Mouse (Mus musculus): ENCODE measurements around the gene Mroh2a. TPM values are rescaled to one million over a fixed set of nuclear protein-coding genes. Genes with fewer than 3 reads are reported as not detected.
"Not testable (repeated sequence)": the region's sequence is repeated elsewhere in the genome, so short reads cannot be mapped to it uniquely, and the experiment has no call there.

Mroh2a gene
- polyA plus RNA-seq, 1 experiment = 3.9 TPM

DNA sequence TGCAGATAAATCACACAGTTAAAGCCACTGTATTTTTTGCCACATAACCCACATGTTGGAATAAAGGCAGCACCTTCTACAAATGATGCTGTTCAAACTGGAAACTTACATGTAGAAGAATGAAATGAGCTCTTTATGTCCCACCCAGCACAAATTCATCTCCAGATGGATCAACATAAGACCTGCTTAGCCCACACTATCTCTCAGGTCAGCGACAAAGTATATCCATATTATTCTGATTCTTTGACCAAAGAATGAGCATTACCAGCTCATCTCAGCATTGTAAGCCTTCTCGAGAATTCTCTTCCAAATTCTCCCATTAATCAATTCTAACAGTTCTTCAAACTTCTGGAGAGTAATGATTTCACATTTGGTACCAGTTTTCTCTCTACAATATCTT lies 4.6 kb upstream of the Mroh2a start:
- no peak for TF ChIP-seq POLR2A (IDR thresholded peaks at IDR 0.05; ENCODE audit: borderline replicate concordance, control insufficient read depth, low read depth, low read length)
- no peak for TF ChIP-seq CTCF (IDR thresholded peaks at IDR 0.05; ENCODE audit: control insufficient read depth, insufficient read depth, low read length)
- WGBS = 47% methylated on average over 2 of the region's 2 CpGs
- H3K4me3 ChIP-seq (replicated peaks; ENCODE audit: control insufficient read depth, low read depth, low read length) = no peak overlapping the region
- no peaks in the 10 kb centered on the region; the same call in 1 of the 2 replicates for H3K4me1 ChIP-seq (ENCODE audit: control insufficient read depth, insufficient read depth, low read length)
- no peak overlapping the region for H3K27ac ChIP-seq (ENCODE audit: control insufficient read depth, insufficient read depth, low read depth, low read length, poor library complexity)

DNA sequence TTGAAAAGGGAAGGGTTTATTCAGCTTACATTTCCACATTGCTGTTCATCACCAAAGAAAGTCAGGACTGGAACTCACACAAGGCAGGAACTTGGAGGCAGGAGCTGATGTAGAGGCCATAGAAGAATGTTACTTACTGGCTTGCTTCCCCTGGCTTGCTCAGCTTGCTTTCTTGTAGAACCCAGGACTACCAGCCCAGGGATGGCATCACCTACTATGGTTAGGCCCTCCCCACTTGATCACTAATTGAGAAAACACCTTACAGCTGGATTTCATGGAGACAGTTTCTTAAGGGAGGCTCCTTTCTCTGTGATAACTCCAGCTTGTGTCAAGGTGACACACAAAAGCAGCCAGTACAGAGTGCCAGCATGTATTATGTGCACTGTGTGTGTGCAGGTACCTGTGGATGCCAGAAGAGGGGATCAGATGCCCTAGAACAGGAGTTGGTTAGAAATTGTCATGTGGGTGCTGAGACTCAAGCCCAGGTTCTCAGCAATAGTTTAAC lies 3.7 kb upstream of the Mroh2a start:
- H3K4me3 ChIP-seq (replicated peaks; ENCODE audit: control insufficient read depth, low read depth, low read length); H3K4me1 ChIP-seq (ENCODE audit: control insufficient read depth, insufficient read depth, low read length); H3K27ac ChIP-seq (ENCODE audit: control insufficient read depth, insufficient read depth, low read depth, low read length, poor library complexity): not testable (repeated sequence)

DNA sequence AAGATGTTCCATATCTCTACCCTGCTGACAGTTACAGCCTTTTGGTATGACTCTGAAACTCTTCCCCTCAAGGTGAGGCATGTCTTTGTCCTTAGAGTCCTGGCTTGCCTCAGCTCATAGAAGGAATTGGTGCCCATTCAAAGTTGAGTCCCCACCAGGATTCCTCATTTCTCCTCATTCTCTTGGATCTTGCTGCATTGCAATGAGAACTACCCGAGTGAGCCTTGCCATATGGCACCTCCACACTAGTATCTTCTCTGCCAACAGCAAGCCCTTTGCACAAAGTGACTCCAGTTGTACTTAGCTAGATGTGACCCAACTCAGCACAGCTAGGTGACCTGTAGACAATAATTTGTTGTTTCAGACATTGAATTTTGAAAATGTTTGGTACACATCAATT lies 3.2 kb upstream of the Mroh2a start:
- no peak overlapping the region for H3K27ac ChIP-seq (ENCODE audit: control insufficient read depth, insufficient read depth, low read depth, low read length, poor library complexity)
- H3K4me1 ChIP-seq (ENCODE audit: control insufficient read depth, insufficient read depth, low read length) = no peaks in the 10 kb centered on the region; the same call in 1 of the 2 replicates
- 44% methylated on average over 1 of the region's 1 CpGs for WGBS
- TF ChIP-seq POLR2A (IDR thresholded peaks at IDR 0.05; ENCODE audit: borderline replicate concordance, control insufficient read depth, low read depth, low read length) (no peak), CTCF (IDR thresholded peaks at IDR 0.05; ENCODE audit: control insufficient read depth, insufficient read depth, low read length) (no peak)
- no peak overlapping the region for H3K4me3 ChIP-seq (replicated peaks; ENCODE audit: control insufficient read depth, low read depth, low read length)

DNA sequence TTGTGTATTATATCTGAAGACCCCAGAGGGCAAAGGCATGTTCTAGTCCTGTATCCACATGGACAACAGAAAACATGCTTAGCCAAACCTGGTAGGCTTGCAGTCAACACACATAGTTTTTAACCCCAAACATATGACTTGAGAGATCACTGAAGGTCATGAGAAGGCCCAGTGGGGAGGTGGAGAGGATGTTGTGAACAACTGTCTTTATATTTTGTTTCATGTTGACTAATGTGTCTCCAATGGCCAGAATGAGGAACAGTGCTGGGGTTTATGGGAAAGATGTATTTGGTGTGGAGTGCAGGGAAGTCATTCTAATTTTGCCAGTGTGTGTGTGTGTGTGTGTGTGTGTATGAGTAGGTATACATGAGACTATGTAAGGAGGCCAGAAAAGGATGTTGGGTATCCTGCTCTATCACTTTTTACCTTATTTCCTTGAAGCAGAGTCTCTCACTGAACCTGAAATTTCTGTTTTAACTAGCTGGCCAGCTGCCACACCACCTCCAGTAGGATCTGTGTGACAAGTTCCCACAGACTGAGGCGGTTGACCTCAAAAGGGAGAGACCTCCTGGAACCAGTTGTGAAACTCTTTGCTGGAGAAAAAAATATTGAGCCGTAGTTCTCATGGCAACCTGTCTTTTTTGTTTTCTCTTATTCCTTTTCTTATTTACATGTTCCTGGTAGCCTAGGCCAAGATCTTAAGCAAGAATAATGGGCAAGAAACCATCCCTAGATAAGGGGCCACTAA lies 2.6 kb upstream of the Mroh2a start:
- no peaks in the 10 kb centered on the region; the same call in 1 of the 2 replicates for H3K4me1 ChIP-seq (ENCODE audit: control insufficient read depth, insufficient read depth, low read length)
- no peak overlapping the region for H3K27ac ChIP-seq (ENCODE audit: control insufficient read depth, insufficient read depth, low read depth, low read length, poor library complexity)
- WGBS = 58% methylated on average over 2 of the region's 2 CpGs
- TF ChIP-seq POLR2A (IDR thresholded peaks at IDR 0.05; ENCODE audit: borderline replicate concordance, control insufficient read depth, low read depth, low read length) (no peak), CTCF (IDR thresholded peaks at IDR 0.05; ENCODE audit: control insufficient read depth, insufficient read depth, low read length) (no peak)
- no peak overlapping the region for H3K4me3 ChIP-seq (replicated peaks; ENCODE audit: control insufficient read depth, low read depth, low read length)

DNA sequence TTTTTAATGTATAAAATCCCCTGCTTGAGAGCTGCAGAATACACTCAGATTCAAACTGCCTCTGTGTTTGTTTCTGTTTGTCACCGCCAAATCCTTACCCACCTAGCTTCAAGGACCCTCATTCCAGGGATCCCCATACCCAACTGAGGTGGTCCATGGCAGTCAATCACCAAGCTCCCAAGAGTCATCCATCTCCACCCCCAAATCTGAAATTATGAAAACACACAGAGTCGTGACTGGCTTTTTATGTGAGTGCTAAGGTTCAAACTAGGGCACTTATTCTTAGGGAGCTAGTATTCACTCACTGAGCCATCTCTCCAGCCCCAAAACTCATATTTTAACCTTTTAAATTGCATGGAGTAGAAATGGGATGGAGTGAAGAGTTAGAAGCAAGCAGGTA lies 1.5 kb upstream of the Mroh2a start:
- WGBS = 35% methylated on average over 2 of the region's 2 CpGs
- H3K27ac ChIP-seq (ENCODE audit: control insufficient read depth, insufficient read depth, low read depth, low read length, poor library complexity); H3K4me3 ChIP-seq (replicated peaks; ENCODE audit: control insufficient read depth, low read depth, low read length); H3K4me1 ChIP-seq (ENCODE audit: control insufficient read depth, insufficient read depth, low read length): not testable (repeated sequence)

DNA sequence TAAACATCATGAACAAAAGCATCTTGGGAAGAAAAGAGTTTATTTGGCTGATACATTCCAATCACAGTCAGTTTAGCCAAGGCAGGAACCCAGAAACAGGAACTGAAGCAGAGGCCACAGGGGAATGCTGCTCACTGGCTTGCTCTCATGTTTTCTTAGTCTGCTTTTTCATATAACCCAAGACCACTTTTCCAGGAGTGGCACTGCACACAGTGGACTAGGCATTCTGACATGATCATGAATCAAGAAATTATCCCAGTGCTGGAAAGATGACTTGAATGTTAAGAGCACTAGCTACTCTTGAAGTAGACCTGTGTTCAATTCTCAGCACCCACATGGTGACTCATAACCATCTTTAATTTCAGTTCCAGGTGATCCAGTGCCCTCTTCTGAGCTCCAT lies 1.0 kb upstream of the Mroh2a start:
- no peaks in the 10 kb centered on the region; the same call in 1 of the 2 replicates for H3K4me1 ChIP-seq (ENCODE audit: control insufficient read depth, insufficient read depth, low read length)
- TF ChIP-seq CTCF (IDR thresholded peaks at IDR 0.05; ENCODE audit: control insufficient read depth, insufficient read depth, low read length) = no peak
- no peak for TF ChIP-seq POLR2A (IDR thresholded peaks at IDR 0.05; ENCODE audit: borderline replicate concordance, control insufficient read depth, low read depth, low read length)

DNA sequence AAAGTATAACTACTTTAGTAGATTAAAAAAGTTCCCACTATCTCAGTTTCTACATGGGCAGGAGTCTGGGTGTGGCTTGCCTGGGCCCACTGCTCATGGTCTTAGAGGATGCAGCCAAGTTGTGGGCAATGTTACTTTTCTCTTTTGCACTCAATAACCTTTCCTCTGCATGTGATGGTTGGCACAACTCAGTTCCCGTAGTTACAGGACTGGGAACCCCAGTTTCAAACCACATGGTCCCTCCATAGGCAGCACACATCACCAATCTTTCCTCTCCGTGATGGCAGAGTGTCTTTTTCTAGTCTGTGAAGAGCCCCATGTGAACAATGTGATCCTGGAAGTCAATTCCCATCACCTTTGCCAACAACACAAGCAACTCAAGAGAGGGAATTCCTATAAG lies 696 bp downstream of the Mroh2a start:
- Histone ChIP-seq H3K27ac (ENCODE audit: control insufficient read depth, insufficient read depth, low read depth, low read length, poor library complexity) (no peak overlapping the region), H3K4me1 (ENCODE audit: control insufficient read depth, insufficient read depth, low read length) (no peaks in the 10 kb centered on the region; the same call in 1 of the 2 replicates), H3K4me3 (replicated peaks; ENCODE audit: control insufficient read depth, low read depth, low read length) (no peak overlapping the region)
- WGBS = 51% methylated on average over 2 of the region's 2 CpGs
- TF ChIP-seq POLR2A (IDR thresholded peaks at IDR 0.05; ENCODE audit: borderline replicate concordance, control insufficient read depth, low read depth, low read length) (no peak), CTCF (IDR thresholded peaks at IDR 0.05; ENCODE audit: control insufficient read depth, insufficient read depth, low read length) (no peak)

More for the DNA sequence above, 1.0 kb upstream of the Mroh2a start:
- Histone ChIP-seq H3K4me3 (replicated peaks; ENCODE audit: control insufficient read depth, low read depth, low read length) (no peak overlapping the region), H3K27ac (ENCODE audit: control insufficient read depth, insufficient read depth, low read depth, low read length, poor library complexity) (no peak overlapping the region)

DNA sequence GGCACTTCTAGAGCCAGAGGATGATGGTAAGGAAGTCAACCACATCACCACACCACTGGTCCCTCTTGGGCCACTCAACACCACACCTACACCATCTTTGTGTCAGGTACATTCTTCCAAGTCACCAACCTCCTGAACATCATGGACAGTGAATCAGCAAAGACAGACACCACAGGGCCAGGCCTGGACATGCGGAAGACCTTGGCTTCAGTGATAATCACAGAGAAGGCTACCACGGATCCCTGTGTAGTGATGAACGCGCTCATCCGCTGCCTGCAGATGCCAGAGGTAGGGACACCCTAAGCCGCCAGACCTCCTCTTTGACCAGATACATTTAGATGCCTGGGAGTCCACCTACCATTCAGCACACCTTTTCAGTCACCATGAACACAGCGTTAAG lies 1.3 kb downstream of the Mroh2a start:
- 66% methylated on average over 7 of the region's 7 CpGs for WGBS
- TF ChIP-seq POLR2A (IDR thresholded peaks at IDR 0.05; ENCODE audit: borderline replicate concordance, control insufficient read depth, low read depth, low read length) = no peak
- no peak for TF ChIP-seq CTCF (IDR thresholded peaks at IDR 0.05; ENCODE audit: control insufficient read depth, insufficient read depth, low read length)
- H3K4me3 ChIP-seq (replicated peaks; ENCODE audit: control insufficient read depth, low read depth, low read length) = no peak overlapping the region
- no peaks in the 10 kb centered on the region; the same call in 1 of the 2 replicates for H3K4me1 ChIP-seq (ENCODE audit: control insufficient read depth, insufficient read depth, low read length)
- no peak overlapping the region for H3K27ac ChIP-seq (ENCODE audit: control insufficient read depth, insufficient read depth, low read depth, low read length, poor library complexity)

DNA sequence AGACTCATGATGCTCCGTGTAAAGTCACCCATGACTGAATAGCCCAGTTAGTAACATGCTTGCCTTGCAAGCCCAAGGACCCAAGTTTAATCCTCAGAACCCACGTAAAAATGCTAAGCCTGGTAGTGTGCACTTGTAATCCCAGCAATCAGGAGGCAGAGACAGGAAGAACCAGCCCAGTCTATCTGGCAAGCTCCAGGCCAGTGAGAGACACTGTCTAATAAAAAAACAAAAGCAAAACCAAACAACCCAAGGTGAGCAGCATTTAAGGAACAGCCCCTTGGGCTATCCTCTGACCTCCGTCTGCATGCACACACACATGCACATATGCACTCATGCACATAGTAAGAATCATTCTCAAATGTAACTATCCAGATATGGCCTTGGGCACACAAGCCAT lies 2.8 kb downstream of the Mroh2a start:
- H3K4me1 ChIP-seq (ENCODE audit: control insufficient read depth, insufficient read depth, low read length) = no peaks in the 10 kb centered on the region; the same call in 1 of the 2 replicates
- no peak overlapping the region for H3K27ac ChIP-seq (ENCODE audit: control insufficient read depth, insufficient read depth, low read depth, low read length, poor library complexity)
- H3K4me3 ChIP-seq (replicated peaks; ENCODE audit: control insufficient read depth, low read depth, low read length) = no peak overlapping the region
- no peak for TF ChIP-seq CTCF (IDR thresholded peaks at IDR 0.05; ENCODE audit: control insufficient read depth, insufficient read depth, low read length)
- no peak for TF ChIP-seq POLR2A (IDR thresholded peaks at IDR 0.05; ENCODE audit: borderline replicate concordance, control insufficient read depth, low read depth, low read length)
- WGBS = 73% methylated on average over 3 of the region's 3 CpGs
